Mouse (Mus musculus): ENCODE results near the gene AU022252.

DNA sequence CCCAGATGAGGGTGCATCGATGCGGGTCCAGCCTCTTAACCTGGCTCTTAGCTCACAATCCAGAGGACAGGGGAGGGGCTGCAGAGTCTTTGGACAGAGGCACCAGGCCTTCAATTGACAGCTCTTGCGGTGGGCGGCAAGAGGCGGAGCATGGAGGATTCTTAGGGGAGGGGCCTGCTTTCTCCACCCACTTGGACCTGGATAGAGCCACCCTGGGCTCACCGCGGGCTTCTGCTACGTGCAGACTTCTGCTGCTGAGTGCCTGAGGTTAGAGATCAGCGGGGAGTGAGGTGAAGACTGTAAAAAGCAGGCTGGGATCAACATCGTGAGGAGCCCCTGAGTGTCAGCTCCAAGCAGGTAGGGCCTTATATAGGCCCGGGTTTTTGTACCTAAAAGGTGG lies 14.3 kb downstream of the AU022252 start, which contains the start of gene Tmem269:
- TF ChIP-seq GATA1 (IDR thresholded peaks at IDR 0.05; ENCODE audit: borderline replicate concordance, low read length) (no peak), FLI1 (IDR thresholded peaks at IDR 0.05; ENCODE audit: low read length) (no peak)
